Mouse (Mus musculus): ENCODE data around the gene Hist1h3c.

GRCm38 (mm10) chr13:23738677-23739068 lies 6.7 kb downstream of the Hist1h3c start, which contains the start of gene Hist1h1c:
- TF ChIP-seq GATA1 (IDR thresholded peaks at IDR 0.05; ENCODE audit: borderline replicate concordance, low read length) (no peak), CTCF (IDR thresholded peaks at IDR 0.05; ENCODE audit: low read depth, low read length) (no peak), POLR2AphosphoS5 (IDR thresholded peaks at IDR 0.05; ENCODE audit: insufficient replicate concordance, low read depth, low read length) (peak; percentile 70; the same call in 1 of the 2 replicates), TAL1 (conservative IDR thresholded peaks at IDR 0.05; ENCODE audit: low read depth, low read length) (no peak), GATA2 (IDR thresholded peaks at IDR 0.05; ENCODE audit: borderline replicate concordance, low read depth, low read length) (no peak)
